Mouse (Mus musculus): ENCODE results near the gene Mast4. TPM values are rescaled to one million over a fixed set of nuclear protein-coding genes. Genes with fewer than 3 reads are reported as not detected.

The Mast4 gene
- total RNA-seq, 2 experiments from 2014 or later = 48.4 to 58.4 TPM

- no peak for DNase-seq (ENCODE audit: low spot score in 2 of 2)
Measured at GRCm38 (mm10) chr13:102991928-102992327, 342.4 kb downstream of the Mast4 start.

DNA sequence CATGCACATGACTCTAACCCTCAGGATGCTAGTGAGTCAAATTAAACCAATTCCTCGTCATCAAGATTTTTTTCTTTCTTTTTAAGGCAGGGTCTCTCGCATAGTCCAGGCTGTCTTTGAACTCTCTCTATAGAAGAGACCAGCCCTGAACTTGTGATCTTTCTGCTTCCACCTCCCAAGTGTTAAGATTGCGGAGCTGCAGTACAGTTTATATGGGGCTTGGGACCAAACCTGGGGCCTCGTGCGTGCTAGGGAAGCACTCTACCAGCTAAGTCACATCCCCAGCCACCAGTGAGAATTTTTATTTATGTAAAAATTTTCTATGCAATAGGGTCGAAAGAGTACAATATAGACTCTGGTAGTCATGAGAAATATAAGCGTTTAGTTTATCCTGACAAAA, 343.1 kb downstream of the Mast4 start:
- DNase-seq (ENCODE audit: low spot score in 2 of 2) = no peak

DNA sequence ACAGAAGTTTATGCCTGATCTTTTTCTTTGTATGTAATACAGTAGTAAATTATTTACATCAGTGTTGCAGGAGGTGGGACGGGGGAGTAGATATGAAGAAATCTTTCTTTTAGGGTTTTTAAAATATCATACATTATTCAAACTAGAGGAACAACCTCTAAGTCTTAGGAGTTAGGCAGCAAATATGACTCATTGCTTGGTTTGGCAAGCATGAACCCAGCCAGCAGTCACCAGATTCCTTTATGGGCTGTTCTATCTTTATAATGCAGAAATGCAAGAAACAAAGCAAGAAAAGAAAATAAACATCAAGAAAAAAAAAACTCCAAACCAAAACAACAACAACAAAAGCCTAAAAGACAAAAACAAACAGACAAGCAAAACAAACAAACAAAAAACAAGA, 344.2 kb downstream of the Mast4 start:
- DNase-seq (ENCODE audit: low spot score in 2 of 2) = no peak

- DNase-seq (ENCODE audit: low spot score in 2 of 2) = no peak
Measured at GRCm38 (mm10) chr13:102989616-102990015, 344.7 kb downstream of the Mast4 start.

DNA sequence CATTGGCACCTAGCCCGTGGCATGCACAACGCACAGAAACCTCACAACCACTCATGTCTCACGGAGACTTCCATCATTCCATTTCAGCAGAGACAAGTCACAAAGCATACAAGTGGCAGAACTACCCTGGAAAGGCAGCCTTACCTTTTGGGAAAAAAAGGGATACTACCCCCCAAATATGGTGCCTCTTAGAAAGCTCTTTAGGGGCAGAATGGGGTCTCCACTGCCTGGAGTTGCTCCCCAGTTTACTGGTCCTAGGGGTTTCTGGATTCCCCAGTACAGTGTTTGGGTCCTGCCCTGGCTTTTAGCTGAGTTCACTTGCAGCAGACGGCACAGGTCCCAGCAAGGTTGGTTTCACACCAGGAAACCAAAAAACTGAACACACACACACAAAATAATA, 345.3 kb downstream of the Mast4 start:
- no peak for DNase-seq (ENCODE audit: low spot score in 2 of 2)

GRCm38 (mm10) chr13:102988251-102988895, 345.9 kb downstream of the Mast4 start:
- no peak for DNase-seq (ENCODE audit: low spot score in 2 of 2)

GRCm38 (mm10) chr13:102984550-102984949, 349.7 kb downstream of the Mast4 start:
- no peak for DNase-seq (ENCODE audit: low spot score in 2 of 2)

- no peak for DNase-seq (ENCODE audit: low spot score in 2 of 2)
Measured at GRCm38 (mm10) chr13:102973853-102974252, 360.4 kb downstream of the Mast4 start.

DNA sequence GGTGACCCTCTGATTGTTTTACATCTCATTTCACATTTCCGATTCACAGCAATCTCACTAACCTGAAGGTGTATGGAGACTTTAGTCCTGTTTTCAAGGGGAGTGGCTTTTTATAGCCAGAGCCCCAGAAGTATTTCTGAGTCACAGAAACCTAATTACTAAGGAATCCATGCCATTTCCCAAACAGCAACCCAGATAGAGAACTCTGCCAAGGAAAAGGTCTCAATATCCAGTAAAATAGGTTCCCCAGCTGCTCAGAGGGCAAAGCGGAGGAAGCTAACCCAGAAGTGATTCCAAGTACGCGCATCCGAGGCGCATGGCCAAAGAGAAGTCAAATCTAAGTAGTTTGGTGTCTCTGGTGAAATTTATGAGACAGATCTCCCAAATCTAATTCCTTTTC, 370.8 kb downstream of the Mast4 start:
- no peak for DNase-seq (ENCODE audit: low spot score in 2 of 2)

- no peak for DNase-seq (ENCODE audit: low spot score in 2 of 2)
Measured at GRCm38 (mm10) chr13:102958273-102959270, 375.7 kb downstream of the Mast4 start.

GRCm38 (mm10) chr13:102957508-102958272, 376.6 kb downstream of the Mast4 start:
- DNase-seq (ENCODE audit: low spot score in 2 of 2) = peak; percentile 47 to 51

DNA sequence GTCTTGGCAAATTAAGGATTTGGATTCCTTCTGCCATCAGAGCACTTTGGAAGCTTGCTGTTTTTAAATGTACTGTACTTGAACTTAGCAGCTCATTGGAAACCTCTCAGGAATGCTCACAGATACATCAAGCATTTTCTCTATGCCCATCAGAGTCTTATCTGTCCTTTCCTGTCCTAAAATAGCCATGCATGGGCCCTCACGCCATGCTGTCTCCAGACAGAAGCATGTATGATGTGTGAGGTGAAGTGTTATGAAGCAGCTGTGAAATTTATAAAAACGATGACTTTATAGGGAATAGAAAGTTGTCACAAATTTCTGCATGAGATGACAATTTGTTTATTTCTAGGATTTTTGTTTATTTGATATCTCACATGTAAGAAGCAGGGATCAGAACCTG, 378.8 kb downstream of the Mast4 start:
- no peak for DNase-seq (ENCODE audit: low spot score in 2 of 2)

- no peak for DNase-seq (ENCODE audit: low spot score in 2 of 2)
Measured at GRCm38 (mm10) chr13:102949756-102950155, 384.5 kb downstream of the Mast4 start.

DNA sequence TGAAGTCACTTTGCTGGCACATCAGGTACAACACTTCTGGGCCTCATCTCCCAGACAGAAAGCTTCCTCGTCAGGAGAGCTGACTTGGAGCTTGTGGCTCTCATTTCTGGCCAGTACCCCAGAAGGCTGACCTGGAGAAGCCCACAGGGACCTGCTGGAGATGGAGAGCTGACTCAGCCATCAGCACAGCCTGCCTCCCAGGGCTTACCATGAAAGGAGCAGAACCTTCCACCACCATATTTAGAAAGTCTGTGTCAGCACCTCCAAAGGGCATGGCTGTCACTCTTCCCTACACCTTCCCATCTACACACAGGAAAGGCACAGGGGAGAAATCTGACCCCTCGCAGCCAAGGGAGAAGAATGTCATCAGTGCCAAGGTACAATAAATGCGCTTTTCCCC, 385.3 kb downstream of the Mast4 start:
- DNase-seq (ENCODE audit: low spot score in 2 of 2) = no peak

GRCm38 (mm10) chr13:102947546-102947945, 386.8 kb downstream of the Mast4 start:
- no peak for DNase-seq (ENCODE audit: low spot score in 2 of 2)

GRCm38 (mm10) chr13:102946024-102946821, 388.1 kb downstream of the Mast4 start:
- peak; percentile 54 to 71 for DNase-seq (ENCODE audit: low spot score in 2 of 2)

GRCm38 (mm10) chr13:102945450-102945849, 388.8 kb downstream of the Mast4 start:
- no peak for DNase-seq (ENCODE audit: low spot score in 2 of 2)

- DNase-seq (ENCODE audit: low spot score in 2 of 2) = no peak
Measured at GRCm38 (mm10) chr13:102944516-102944915, 389.8 kb downstream of the Mast4 start.

GRCm38 (mm10) chr13:102942557-102942956, 391.7 kb downstream of the Mast4 start:
- DNase-seq (ENCODE audit: low spot score in 2 of 2) = no peak

DNA sequence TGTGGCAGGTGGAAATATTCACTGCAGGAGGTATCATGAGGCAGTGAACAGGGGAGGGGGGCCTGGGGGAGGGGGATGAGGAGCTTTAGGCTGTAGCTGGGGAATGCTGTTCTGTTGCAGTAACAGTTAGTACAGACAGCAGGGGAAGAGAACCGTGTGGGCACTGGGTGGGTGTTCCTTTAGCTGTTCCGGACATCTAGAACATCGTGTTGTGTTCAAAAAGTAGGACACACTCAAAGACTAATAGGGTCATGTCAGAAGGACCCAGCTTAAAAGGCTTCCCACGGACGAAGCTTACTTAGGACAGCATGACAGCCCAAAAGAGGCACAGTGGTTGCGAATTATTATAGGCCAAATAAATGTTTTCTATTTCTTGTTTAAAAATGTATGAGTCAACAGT, 393.8 kb downstream of the Mast4 start:
- DNase-seq (ENCODE audit: low spot score in 2 of 2) = peak in 1 of 2 experiments; percentile 39

GRCm38 (mm10) chr13:102936233-102936632, 398.1 kb downstream of the Mast4 start:
- DNase-seq (ENCODE audit: low spot score in 2 of 2) = no peak

Data from layer of hippocampus, postnatal 14 days (tissue).